Mouse (Mus musculus): ENCODE data around the gene Cfap74.

- TF ChIP-seq TAL1 (IDR thresholded peaks at IDR 0.05; ENCODE audit: low read length) (no peak), GATA1 (IDR thresholded peaks at IDR 0.05; ENCODE audit: low read length) (no peak)
Observed at GRCm38 (mm10) chr4:155505671-155506295, 96.8 kb downstream of the Cfap74 start.
